Mouse (Mus musculus): ENCODE data around the gene Gm3404.
A peak's percentile ranks its signal among the peaks of the same experiment; 100 is the strongest.
"Not testable (repeated sequence)": the region's sequence is repeated elsewhere in the genome, so short reads cannot be mapped to it uniquely, and the experiment has no call there.

The Gm3404 gene

GRCm38 (mm10) chr5:146525501-146525900, at the start of gene Gm3404:
Gene Gm3404 (plus strand): TSS chr5:146525801.
- not testable (repeated sequence) for DNase-seq (ENCODE audit: low read depth, low spot score)

- not testable (repeated sequence) for DNase-seq (ENCODE audit: low read depth, low spot score)
Observed at GRCm38 (mm10) chr5:146479564-146479963, 46.0 kb upstream of the Gm3404 start.

GRCm38 (mm10) chr5:146481665-146482064, 43.9 kb upstream of the Gm3404 start, which contains the start of gene Gm6408:
Gene Gm6408 (plus strand): TSS chr5:146481965.
- not testable (repeated sequence) for DNase-seq (ENCODE audit: low read depth, low spot score)

GRCm38 (mm10) chr5:146488959-146489358, 36.6 kb upstream of the Gm3404 start:
- DNase-seq (ENCODE audit: low read depth, low spot score), result not testable (repeated sequence)

GRCm38 (mm10) chr5:146491063-146491462, 34.5 kb upstream of the Gm3404 start, which contains the start of gene Gm6370:
Gene Gm6370 (plus strand): TSS chr5:146491363.
- not testable (repeated sequence) for DNase-seq (ENCODE audit: low read depth, low spot score)

- not testable (repeated sequence) for DNase-seq (ENCODE audit: low read depth, low spot score)
Observed at GRCm38 (mm10) chr5:146502099-146502498, 23.5 kb upstream of the Gm3404 start, which contains the start of gene 4930449I24Rik. Gene 4930449I24Rik (plus strand): TSS chr5:146502399.

- DNase-seq (ENCODE audit: low read depth, low spot score), result not testable (repeated sequence)
Observed at GRCm38 (mm10) chr5:146513823-146514222, 11.8 kb upstream of the Gm3404 start, which contains the start of gene Gm3402. Gene Gm3402 (plus strand): TSS chr5:146514123.

- DNase-seq (ENCODE audit: low read depth, low spot score), result not testable (repeated sequence)
Observed at GRCm38 (mm10) chr5:146537347-146537746, 11.7 kb downstream of the Gm3404 start, which contains the start of gene Gm3409. Gene Gm3409 (plus strand): TSS chr5:146537647.

- DNase-seq (ENCODE audit: low read depth, low spot score), result not testable (repeated sequence)
Observed at GRCm38 (mm10) chr5:146555836-146556235, 30.2 kb downstream of the Gm3404 start, which contains the start of gene Gm3415. Gene Gm3415 (plus strand): TSS chr5:146556136.

GRCm38 (mm10) chr5:146564259-146564658, 38.7 kb downstream of the Gm3404 start:
- DNase-seq (ENCODE audit: low read depth, low spot score), result no peak

GRCm38 (mm10) chr5:146567054-146567453, 41.5 kb downstream of the Gm3404 start:
- peak; percentile 68 for DNase-seq (ENCODE audit: low read depth, low spot score)

GRCm38 (mm10) chr5:146570179-146570578, 44.6 kb downstream of the Gm3404 start:
- DNase-seq (ENCODE audit: low read depth, low spot score), result not testable (repeated sequence)

GRCm38 (mm10) chr5:146571830-146572734, 46.5 kb downstream of the Gm3404 start:
- not testable (repeated sequence) for DNase-seq (ENCODE audit: low read depth, low spot score)

GRCm38 (mm10) chr5:146572735-146573042, 47.1 kb downstream of the Gm3404 start:
- not testable (repeated sequence) for DNase-seq (ENCODE audit: low read depth, low spot score)

GRCm38 (mm10) chr5:146576668-146577067, 51.1 kb downstream of the Gm3404 start:
- DNase-seq (ENCODE audit: low read depth, low spot score), result no peak

Data from forelimb bud, embryonic 11.5 days (tissue).